Mouse (Mus musculus) brain, embryonic 18.5 days (tissue): ENCODE results near the gene Zkscan4.
"Not testable (repeated sequence)": the region's sequence is repeated elsewhere in the genome, so short reads cannot be mapped to it uniquely, and the experiment has no call there.

Experiments
- DNase-seq: peaks from one replicate; pipeline ENCODE4 v3.0.0-alpha.2; 2012; ENCODE audit warnings: low read depth, low spot score

Zkscan4 gene

DNA sequence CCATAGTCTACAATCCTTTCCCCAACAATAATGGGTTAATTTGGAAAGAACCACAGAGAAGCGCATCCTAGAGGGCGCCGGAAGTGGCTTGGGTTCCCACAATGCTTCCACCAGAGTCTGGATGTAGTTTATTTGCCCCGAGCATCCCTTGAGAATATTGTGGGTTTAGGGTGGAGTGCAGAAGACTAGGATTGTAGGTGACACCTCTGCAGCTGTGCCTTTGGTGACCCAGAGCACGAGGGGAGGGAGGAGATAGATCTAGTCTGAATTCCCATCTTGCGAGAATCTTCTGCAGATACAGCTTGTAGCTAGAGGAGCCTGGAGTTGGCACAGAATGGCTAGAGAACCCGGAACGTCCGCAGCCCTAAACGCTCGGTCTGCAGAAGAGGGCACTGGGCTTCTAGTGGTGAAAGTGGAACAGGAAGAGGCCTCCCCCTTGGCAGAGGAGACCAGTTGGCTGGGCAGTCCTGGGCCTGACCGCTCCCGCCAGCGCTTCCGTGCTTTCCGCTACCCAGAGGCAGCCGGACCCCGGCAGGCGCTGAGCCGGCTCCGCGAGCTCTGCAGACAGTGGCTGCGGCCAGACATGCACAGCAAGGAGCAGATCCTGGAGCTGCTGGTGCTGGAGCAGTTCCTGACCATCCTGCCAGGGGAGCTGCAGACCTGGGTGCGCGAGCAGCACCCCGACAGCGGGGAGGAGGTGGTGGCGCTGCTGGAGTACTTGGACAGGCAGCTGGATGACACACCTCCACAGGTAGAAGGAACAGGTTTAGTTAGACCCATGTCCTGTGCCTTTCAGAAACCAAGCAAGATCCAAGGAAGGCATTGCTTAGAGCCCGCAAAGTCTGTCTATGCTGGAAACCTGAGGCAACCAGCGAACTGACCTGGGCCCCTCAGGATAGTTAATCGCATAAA is at the start of gene Zkscan4, which contains the start of gene Gm10065:
Zkscan4 (plus strand) TSS at position 149 of the 912 bp plus-strand sequence.
Gm10065 (minus strand) TSS at position 683 of the 912 bp plus-strand sequence.
- DNase-seq: peak; percentile 70

DNA sequence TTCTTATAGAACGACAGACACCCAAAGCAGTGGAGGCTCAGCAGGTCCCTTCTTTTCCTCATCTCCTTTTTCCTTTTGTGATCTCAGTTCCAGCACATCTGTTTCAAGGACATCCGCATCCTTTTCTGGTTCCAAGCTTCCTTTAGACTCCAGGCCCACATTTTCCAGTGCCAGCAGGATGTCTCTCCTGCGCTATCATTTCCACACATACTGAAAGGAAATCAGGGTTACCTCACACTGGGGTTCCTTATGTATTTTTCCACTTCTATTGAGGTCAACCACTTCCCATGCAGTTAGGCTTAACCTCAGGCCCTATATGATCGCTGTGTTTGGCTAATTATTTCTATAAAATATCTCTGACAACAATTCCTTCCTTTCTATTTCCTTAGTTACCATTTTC is 43.2 kb upstream of the Zkscan4 start:
- DNase-seq: no peak

GRCm38 (mm10) chr13:21440503-21441206 is 38.1 kb upstream of the Zkscan4 start, which contains the start of gene Pgbd1:
Pgbd1 (minus strand) TSS chr13:21441058.
- DNase-seq: peak; percentile 67

GRCm38 (mm10) chr13:21441207-21441572 is 37.5 kb upstream of the Zkscan4 start:
- DNase-seq: no peak

DNA sequence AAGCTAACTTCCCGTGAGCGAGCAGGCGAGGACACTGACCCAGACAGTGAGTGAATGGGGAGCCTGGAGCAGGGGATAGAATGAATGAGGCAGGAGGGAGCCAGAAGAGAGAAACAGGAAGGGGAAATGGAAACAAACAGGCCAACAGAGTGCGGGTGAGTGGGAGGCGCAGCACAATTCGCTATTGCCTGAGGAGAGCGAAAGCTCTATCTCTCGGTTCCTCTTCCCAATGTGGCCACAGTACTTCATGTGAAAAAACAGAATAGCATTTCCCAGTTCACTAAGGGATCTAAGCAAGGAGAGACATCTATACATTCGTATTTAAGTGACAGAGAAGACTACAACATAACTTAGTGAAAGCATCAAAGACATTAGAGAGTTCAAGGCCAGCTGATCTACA is 31.9 kb upstream of the Zkscan4 start:
- DNase-seq: no peak

- DNase-seq: no peak
Observed at GRCm38 (mm10) chr13:21447856-21448614, 30.7 kb upstream of the Zkscan4 start.

DNA sequence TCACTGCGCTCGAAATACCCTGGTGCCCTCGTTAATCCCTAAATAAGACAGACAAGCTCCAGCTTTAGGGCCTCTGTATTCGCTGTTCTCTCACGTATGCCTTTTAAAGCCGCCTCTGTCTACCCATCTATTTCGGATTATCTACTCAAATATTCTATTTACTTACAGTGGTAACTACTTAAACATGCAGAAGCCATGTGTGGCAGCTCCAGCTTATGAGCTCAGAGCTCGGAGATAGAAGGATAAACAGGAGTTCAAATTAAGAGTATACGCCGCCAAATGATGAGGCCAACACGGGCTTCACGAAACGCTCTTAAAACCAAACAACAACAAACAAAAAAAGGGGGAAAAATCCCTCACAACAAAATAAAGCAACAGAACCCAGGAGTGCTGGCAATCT is 25.7 kb upstream of the Zkscan4 start:
- no peak for DNase-seq

DNA sequence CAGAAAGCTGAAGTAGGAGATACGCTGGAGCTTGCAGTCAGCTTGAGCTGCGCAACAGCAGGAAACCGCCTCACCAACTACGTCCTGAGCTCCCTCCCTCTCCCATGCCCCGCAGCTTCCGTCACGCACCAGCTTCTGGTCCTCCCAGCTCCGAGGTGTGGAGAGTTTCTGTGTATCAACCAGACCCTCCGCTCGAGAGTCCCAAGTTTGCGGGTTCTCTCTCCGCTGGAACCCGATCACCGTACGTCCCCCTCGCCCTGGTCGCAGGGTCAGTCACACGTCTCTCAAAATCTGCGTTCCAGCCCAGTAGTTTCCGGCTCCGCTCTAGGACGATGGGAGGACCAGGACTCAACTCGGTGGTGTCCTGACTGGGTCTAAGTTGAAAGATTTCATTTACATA is 25.3 kb upstream of the Zkscan4 start, which contains the start of gene Zscan26:
Zscan26 (minus strand) TSS at position 282 of the 400 bp plus-strand sequence.
- DNase-seq: peak; percentile 70

- DNase-seq: no peak
Observed at GRCm38 (mm10) chr13:21454133-21454532, 24.6 kb upstream of the Zkscan4 start.

DNA sequence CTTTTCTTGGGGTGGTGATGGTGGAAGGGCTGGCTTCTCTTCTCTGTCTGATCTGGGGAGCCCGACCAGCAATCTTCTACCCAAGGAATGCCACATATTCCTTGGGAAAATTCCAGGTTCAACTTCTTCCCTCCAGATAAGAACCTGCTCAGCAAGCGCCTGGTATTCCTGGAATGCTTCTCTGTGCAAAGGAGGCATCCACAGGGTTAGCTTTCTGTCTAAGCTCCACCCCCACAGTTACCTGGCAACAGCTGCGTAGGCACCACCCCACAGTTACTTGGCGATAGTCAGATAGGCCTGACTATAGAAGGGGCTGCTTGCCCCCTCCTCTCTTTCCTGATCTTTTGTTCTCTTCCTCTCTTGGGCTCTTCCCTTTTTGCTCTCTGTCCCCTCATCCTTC is 22.4 kb upstream of the Zkscan4 start:
- DNase-seq: no peak

DNA sequence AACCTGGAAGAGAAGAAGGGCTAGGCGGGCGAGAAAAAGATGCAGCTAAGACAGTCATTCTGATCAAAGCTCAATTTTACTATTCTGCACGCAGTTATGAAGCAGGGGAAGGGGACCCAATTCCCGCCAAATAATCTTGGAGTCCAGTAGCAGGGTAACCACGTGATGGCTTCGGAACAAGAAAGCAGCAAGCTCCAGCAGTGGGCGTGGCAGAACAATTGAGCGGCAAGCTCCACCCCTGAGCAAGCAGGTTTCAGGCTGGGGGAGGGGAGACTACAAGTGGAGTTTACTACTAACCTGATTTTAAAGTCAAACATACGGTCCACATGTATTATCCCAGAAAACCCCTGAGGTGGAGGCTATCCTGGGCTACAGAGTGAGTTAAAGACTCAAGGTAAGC is 16.2 kb upstream of the Zkscan4 start:
- not testable (repeated sequence) for DNase-seq

DNA sequence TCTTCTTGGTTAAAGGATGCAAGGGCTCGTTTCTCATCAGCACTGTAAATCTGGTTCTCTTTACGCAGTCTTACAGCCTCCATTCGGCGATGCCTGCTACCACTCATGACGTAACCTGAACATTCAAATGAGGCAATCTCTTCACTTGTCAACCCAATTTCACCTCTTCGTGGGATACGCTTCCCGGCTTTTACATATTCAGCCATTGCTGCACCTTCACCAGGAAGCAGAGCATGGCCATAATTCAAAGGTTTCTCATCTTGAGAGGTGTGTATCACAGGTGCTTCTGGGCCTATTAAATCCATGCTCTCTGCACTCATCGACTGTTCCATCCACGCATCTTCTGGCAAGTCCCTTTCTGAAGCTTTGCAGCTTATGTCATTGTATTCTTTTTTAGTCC is 11.4 kb upstream of the Zkscan4 start:
- DNase-seq: no peak

DNA sequence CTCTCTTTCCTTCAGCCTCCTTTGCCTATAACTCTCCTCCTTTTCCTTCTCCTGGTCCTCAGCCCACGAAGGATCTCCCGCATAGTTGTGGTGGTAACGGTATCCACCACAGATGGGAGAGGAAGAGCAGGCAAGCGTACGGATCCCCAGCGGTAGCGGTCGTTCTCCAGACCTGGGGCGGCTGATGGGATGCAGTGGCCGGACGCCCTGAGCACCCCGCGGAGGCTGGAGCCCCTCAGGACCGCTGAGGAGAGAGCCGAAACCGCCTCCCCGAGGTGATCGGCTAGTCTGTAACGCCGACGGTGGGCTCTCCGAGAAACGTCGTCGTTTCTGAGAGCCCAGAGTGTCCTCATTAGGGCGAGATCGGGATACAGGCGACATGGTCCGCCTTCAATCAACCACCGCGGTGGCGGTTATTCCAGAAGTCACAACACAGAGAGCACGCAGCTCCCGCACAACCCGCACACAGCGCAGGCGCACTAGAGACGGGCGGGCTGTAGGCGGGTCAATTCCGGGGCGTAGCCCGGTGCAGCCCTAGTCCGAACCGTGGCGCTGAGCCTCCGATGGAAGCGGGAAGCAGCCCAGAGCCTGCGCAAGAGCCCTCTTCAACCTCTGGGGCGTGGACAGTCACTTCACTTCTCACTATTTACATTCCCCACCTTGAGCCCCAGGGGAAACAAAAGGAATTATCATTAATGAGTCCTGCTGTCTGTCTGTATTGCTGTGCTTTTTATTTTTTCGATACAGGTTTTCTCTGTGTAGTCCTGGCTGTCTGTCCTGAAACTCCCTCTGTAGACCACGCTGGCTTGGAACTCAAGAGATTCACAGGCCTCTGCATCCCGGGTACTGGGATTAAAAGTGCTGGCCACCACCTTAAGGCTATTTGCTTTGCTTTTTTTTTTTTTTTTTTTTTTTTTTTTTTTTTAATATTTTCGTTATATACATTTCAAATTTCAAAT is 10.4 kb upstream of the Zkscan4 start, which contains the start of gene Nkapl:
Nkapl (minus strand) TSS at position 449 of the 959 bp plus-strand sequence.
- DNase-seq: peak; percentile 57

DNA sequence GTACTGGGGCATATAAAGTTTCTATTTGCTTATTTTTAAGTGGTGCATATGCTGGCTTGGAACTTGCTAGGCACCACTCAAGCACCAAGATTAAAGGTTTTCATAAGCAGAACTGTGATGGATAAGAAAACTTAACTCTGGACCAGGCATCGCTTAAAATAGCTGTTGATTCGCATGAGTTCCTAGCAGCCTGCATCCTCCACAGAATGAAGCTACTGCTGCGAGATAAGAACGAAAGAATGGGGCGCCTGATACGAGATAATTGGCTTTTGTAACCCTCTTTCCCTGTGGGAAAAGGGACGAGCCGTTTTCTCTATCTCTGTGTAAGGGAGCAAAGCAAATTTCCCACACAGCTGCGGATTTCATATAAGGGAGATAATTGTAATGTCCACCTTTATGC is 9.6 kb upstream of the Zkscan4 start:
- no peak for DNase-seq

- no peak for DNase-seq
Observed at GRCm38 (mm10) chr13:21472427-21472826, 6.3 kb upstream of the Zkscan4 start.

DNA sequence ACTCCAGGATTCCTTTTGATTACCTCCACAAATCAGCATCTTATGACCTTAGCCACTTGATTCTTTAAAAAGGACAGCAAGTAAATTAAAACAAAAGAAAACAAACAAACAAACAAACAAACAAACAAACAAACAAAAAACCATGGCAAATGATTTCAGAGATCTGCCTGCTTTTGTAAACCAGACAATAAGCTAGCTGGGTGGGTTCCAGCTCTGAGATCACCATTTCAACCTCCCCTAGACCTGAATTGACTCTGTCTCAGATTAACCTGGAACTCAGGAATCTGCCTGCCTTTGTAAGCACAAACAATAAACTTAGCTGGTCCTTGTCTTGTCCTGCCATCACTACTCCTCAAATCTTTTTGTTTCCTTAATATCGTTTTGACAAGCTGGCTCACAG is 8.2 kb downstream of the Zkscan4 start:
- no peak for DNase-seq

- no peak for DNase-seq
Observed at GRCm38 (mm10) chr13:21492847-21493246, 14.1 kb downstream of the Zkscan4 start.

- no peak for DNase-seq
Observed at GRCm38 (mm10) chr13:21495080-21495479, 16.4 kb downstream of the Zkscan4 start, which contains the start of gene AK157302. AK157302 (plus strand) TSS chr13:21495223.

DNA sequence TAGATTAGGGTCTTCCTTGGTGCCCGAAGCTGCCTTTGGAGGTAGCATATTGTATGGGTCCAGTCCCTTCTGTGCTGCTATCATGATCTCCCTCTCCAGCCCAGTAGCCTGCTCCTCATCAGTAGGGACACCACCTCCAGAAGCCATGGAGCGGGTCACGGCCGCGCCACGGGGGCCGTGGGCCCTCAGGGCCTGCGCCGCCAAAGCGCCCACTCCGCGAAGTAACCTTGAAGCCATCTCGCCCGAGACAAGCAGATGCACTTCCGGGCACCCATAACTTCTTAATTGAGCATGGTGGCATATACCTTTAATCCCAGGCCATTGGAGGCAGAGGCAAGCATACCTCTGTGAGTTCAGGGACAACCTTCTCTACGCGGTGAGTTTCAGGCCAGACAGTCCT is 22.5 kb downstream of the Zkscan4 start, which contains the start of gene Gm11273:
Gm11273 (minus strand) TSS at position 237 of the 400 bp plus-strand sequence.
- not testable (repeated sequence) for DNase-seq

DNA sequence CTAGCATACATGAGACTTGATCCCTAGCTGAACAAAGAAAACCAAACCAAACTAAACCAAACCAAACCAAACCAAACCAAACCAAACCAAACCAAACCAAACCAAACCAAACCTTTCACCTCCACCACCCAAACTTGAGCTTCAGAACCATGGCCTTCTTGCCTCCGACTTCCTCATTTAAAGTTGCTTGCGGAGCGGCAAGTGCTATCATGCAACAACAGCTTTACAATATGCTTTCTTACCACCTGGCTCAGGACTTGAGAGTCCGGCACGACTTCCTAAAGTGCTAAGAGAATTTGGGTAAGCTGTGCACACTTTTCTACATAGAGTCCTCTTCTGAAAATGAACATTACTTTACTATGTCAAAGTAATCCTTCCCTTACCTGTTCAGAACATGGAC is 23.6 kb downstream of the Zkscan4 start:
- no peak for DNase-seq
